Mouse (Mus musculus): ENCODE measurements around the gene C1qc. TPM values are rescaled to one million over a fixed set of nuclear protein-coding genes. Genes with fewer than 3 reads are reported as not detected.

C1qc gene
- polyA plus RNA-seq, 1 experiment, result 2,716 TPM

GRCm38 (mm10) chr4:136861806-136862205 lies 31.1 kb downstream of the C1qc start:
- no peak overlapping the region for H3K4me3 ChIP-seq (ENCODE audit: insufficient read depth, low read length)
- H3K4me1 ChIP-seq (ENCODE audit: control insufficient read depth, insufficient read depth, low read length), result no peaks in the 10 kb centered on the region
- no peak overlapping the region for H3K27ac ChIP-seq (ENCODE audit: insufficient read depth, low read depth, low read length)
- TF ChIP-seq POLR2A (IDR thresholded peaks at IDR 0.05; ENCODE audit: borderline replicate concordance, low read depth, low read length), result no peak
- TF ChIP-seq CTCF (IDR thresholded peaks at IDR 0.05; ENCODE audit: low read depth, low read length), result no peak

- TF ChIP-seq CTCF (IDR thresholded peaks at IDR 0.05; ENCODE audit: low read depth, low read length) (peak; percentile 26; the same call in 1 of the 2 replicates), POLR2A (IDR thresholded peaks at IDR 0.05; ENCODE audit: borderline replicate concordance, low read depth, low read length) (no peak)
- Histone ChIP-seq H3K27ac (ENCODE audit: insufficient read depth, low read depth, low read length) (no peak overlapping the region), H3K4me1 (ENCODE audit: control insufficient read depth, insufficient read depth, low read length) (no peaks in the 10 kb centered on the region), H3K4me3 (ENCODE audit: insufficient read depth, low read length) (no peak overlapping the region)
Measured at GRCm38 (mm10) chr4:136860022-136860421, 32.8 kb downstream of the C1qc start.

GRCm38 (mm10) chr4:136855081-136855480 lies 37.8 kb downstream of the C1qc start:
- Histone ChIP-seq H3K27ac (ENCODE audit: insufficient read depth, low read depth, low read length) (no peak overlapping the region), H3K4me3 (ENCODE audit: insufficient read depth, low read length) (no peak overlapping the region), H3K4me1 (ENCODE audit: control insufficient read depth, insufficient read depth, low read length) (no peaks in the 10 kb centered on the region)
- no peak for TF ChIP-seq POLR2A (IDR thresholded peaks at IDR 0.05; ENCODE audit: borderline replicate concordance, low read depth, low read length)
- 0 out of 2 replicates have a peak, but pooled peaks have one; percentile 11 for TF ChIP-seq CTCF (IDR thresholded peaks at IDR 0.05; ENCODE audit: low read depth, low read length)

GRCm38 (mm10) chr4:136852989-136853388 lies 39.9 kb downstream of the C1qc start:
- H3K4me3 ChIP-seq (ENCODE audit: insufficient read depth, low read length), result no peak overlapping the region
- no peak for TF ChIP-seq POLR2A (IDR thresholded peaks at IDR 0.05; ENCODE audit: borderline replicate concordance, low read depth, low read length)
- TF ChIP-seq CTCF (IDR thresholded peaks at IDR 0.05; ENCODE audit: low read depth, low read length), result no peak
- no peak overlapping the region for H3K27ac ChIP-seq (ENCODE audit: insufficient read depth, low read depth, low read length)
- H3K4me1 ChIP-seq (ENCODE audit: control insufficient read depth, insufficient read depth, low read length), result no peaks in the 10 kb centered on the region

GRCm38 (mm10) chr4:136852119-136852518 lies 40.7 kb downstream of the C1qc start:
- TF ChIP-seq CTCF (IDR thresholded peaks at IDR 0.05; ENCODE audit: low read depth, low read length) (no peak), POLR2A (IDR thresholded peaks at IDR 0.05; ENCODE audit: borderline replicate concordance, low read depth, low read length) (no peak)
- no peak overlapping the region for H3K27ac ChIP-seq (ENCODE audit: insufficient read depth, low read depth, low read length)
- no peak overlapping the region for H3K4me3 ChIP-seq (ENCODE audit: insufficient read depth, low read length)
- no peaks in the 10 kb centered on the region for H3K4me1 ChIP-seq (ENCODE audit: control insufficient read depth, insufficient read depth, low read length)

GRCm38 (mm10) chr4:136848565-136848964 lies 44.3 kb downstream of the C1qc start:
- TF ChIP-seq POLR2A (IDR thresholded peaks at IDR 0.05; ENCODE audit: borderline replicate concordance, low read depth, low read length) (no peak), CTCF (IDR thresholded peaks at IDR 0.05; ENCODE audit: low read depth, low read length) (no peak)
- Histone ChIP-seq H3K4me1 (ENCODE audit: control insufficient read depth, insufficient read depth, low read length) (no peaks in the 10 kb centered on the region), H3K27ac (ENCODE audit: insufficient read depth, low read depth, low read length) (no peak overlapping the region), H3K4me3 (ENCODE audit: insufficient read depth, low read length) (no peak overlapping the region)

GRCm38 (mm10) chr4:136847166-136847565 lies 45.7 kb downstream of the C1qc start:
- Histone ChIP-seq H3K27ac (ENCODE audit: insufficient read depth, low read depth, low read length) (no peak overlapping the region), H3K4me1 (ENCODE audit: control insufficient read depth, insufficient read depth, low read length) (peaks cover 2% of the 10 kb centered on the region)
- TF ChIP-seq CTCF (IDR thresholded peaks at IDR 0.05; ENCODE audit: low read depth, low read length) (no peak), POLR2A (IDR thresholded peaks at IDR 0.05; ENCODE audit: borderline replicate concordance, low read depth, low read length) (no peak)

GRCm38 (mm10) chr4:136842802-136843201 lies 50.1 kb downstream of the C1qc start:
- no peak overlapping the region for H3K4me3 ChIP-seq (ENCODE audit: insufficient read depth, low read length)
- no peak overlapping the region for H3K27ac ChIP-seq (ENCODE audit: insufficient read depth, low read depth, low read length)
- TF ChIP-seq POLR2A (IDR thresholded peaks at IDR 0.05; ENCODE audit: borderline replicate concordance, low read depth, low read length) (no peak), CTCF (IDR thresholded peaks at IDR 0.05; ENCODE audit: low read depth, low read length) (no peak)
- peaks cover 11% of the 10 kb centered on the region for H3K4me1 ChIP-seq (ENCODE audit: control insufficient read depth, insufficient read depth, low read length)

More at GRCm38 (mm10) chr4:136847166-136847565, 45.7 kb downstream of the C1qc start:
- no peak overlapping the region for H3K4me3 ChIP-seq (ENCODE audit: insufficient read depth, low read length)

- no peak overlapping the region for H3K27ac ChIP-seq (ENCODE audit: insufficient read depth, low read depth, low read length)
Measured at GRCm38 (mm10) chr4:136842033-136842432, 50.8 kb downstream of the C1qc start.

GRCm38 (mm10) chr4:136841056-136841455 lies 51.8 kb downstream of the C1qc start:
- Histone ChIP-seq H3K4me1 (ENCODE audit: control insufficient read depth, insufficient read depth, low read length) (peaks cover 11% of the 10 kb centered on the region), H3K27ac (ENCODE audit: insufficient read depth, low read depth, low read length) (no peak overlapping the region), H3K4me3 (ENCODE audit: insufficient read depth, low read length) (no peak overlapping the region)
- TF ChIP-seq POLR2A (IDR thresholded peaks at IDR 0.05; ENCODE audit: borderline replicate concordance, low read depth, low read length) (no peak), CTCF (IDR thresholded peaks at IDR 0.05; ENCODE audit: low read depth, low read length) (peak; percentile 62)

More at GRCm38 (mm10) chr4:136842033-136842432, 50.8 kb downstream of the C1qc start:
- no peak overlapping the region for H3K4me3 ChIP-seq (ENCODE audit: insufficient read depth, low read length)
- no peak for TF ChIP-seq CTCF (IDR thresholded peaks at IDR 0.05; ENCODE audit: low read depth, low read length)
- TF ChIP-seq POLR2A (IDR thresholded peaks at IDR 0.05; ENCODE audit: borderline replicate concordance, low read depth, low read length), result no peak
- H3K4me1 ChIP-seq (ENCODE audit: control insufficient read depth, insufficient read depth, low read length), result peaks cover 11% of the 10 kb centered on the region

Other genes starting within 250 kb of the C1qc start
- not detected in 2 replicates for gene Ephb2, start 57.1 kb downstream of the C1qc start, polyA plus RNA-seq (2012; ENCODE audit: insufficient read depth, insufficient read length, missing spikeins)
- gene C1qb, start 6.9 kb downstream of the C1qc start, polyA plus RNA-seq (2012; ENCODE audit: insufficient read depth, insufficient read length, missing spikeins), result 3,592 and 3,777 TPM in 2 replicates
- 1,983 and 2,039 TPM in 2 replicates for gene C1qa, start 5.7 kb upstream of the C1qc start, polyA plus RNA-seq (2012; ENCODE audit: insufficient read depth, insufficient read length, missing spikeins)
- gene Epha8, start 63.8 kb upstream of the C1qc start, polyA plus RNA-seq (2012; ENCODE audit: insufficient read depth, insufficient read length, missing spikeins), result not detected in 2 replicates
- gene Zbtb40, start 155.7 kb upstream of the C1qc start, polyA plus RNA-seq (2012; ENCODE audit: insufficient read depth, insufficient read length, missing spikeins), result 4.8 and 6.3 TPM in 2 replicates

All from bone marrow macrophage, adult 2 months (primary cell).